Comparison of ENCODE assay signal across 8 mouse cellular contexts in the genomic region with DNA sequence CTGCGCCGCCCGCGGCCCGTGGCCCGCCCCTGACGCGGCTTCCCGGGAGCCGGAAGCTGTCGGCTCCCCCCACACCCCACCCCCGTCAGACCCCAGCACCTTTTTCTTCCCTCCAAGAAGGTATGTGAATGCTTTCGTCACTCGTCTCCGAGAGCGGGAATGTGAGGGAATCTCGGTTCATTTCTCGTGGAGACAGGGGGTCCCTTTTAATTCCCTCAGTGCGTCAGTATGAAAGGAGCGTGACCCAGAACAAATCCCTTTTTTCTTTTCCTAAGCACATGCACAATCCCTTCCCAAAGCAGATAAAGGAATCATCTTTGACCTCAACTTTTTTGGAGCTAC. TPM values are rescaled to one million over a fixed set of nuclear protein-coding genes. Genes with fewer than 3 reads are reported as not detected.
DNase-seq lines count a peak whose midpoint lies in the region; ATAC-seq and TF ChIP-seq lines count a peak whose summit lies in the region.

No protein-coding gene starts in this region.

- peaks cover 5% of the 10 kb centered on the region for H3K4me1 ChIP-seq in lung, adult 2 months (ENCODE audit: control insufficient read depth, insufficient read depth, low read length)
- no peaks in the 10 kb centered on the region for H3K4me1 ChIP-seq in embryonic facial prominence, embryonic 13.5 days
- no peaks in the 10 kb centered on the region for H3K4me1 ChIP-seq in intestine, embryonic 16.5 days (ENCODE audit: control insufficient read depth, insufficient read depth, low read length)
- H3K4me1 ChIP-seq in neural tube, embryonic 14.5 days (ENCODE audit: control insufficient read depth, insufficient read depth, low read length) = peaks cover 7% of the 10 kb centered on the region; the same call in 1 of the 2 replicates
- H3K4me1 ChIP-seq in thymus, adult 2 months (replicated peaks; ENCODE audit: control insufficient read depth, insufficient read depth, low read length) = peaks cover 3% of the 10 kb centered on the region; the same call in 1 of the 2 replicates

- no peak for DNase-seq in lung, adult 2 months
- DNase-seq in lung, postnatal 14 days = no peak
- DNase-seq in thymus, adult 2 months = no peak
- DNase-seq in thymus, postnatal 36 days = no peak

- no peak for TF ChIP-seq POLR2A in lung, adult 2 months (IDR thresholded peaks at IDR 0.05; ENCODE audit: borderline replicate concordance, extremely low read depth, low read depth, low read length)
- no peak for TF ChIP-seq POLR2A in thymus, adult 2 months (IDR thresholded peaks at IDR 0.05; ENCODE audit: control insufficient read depth, extremely low read depth, insufficient read depth, low read length, poor library complexity)

- H3K9me3 ChIP-seq in embryonic facial prominence, embryonic 13.5 days = no peaks in the 10 kb centered on the region
- H3K9me3 ChIP-seq in intestine, embryonic 16.5 days (ENCODE audit: control insufficient read depth, low read length) = no peaks in the 10 kb centered on the region
- H3K9me3 ChIP-seq in neural tube, embryonic 14.5 days (ENCODE audit: control insufficient read depth, low read length) = no peaks in the 10 kb centered on the region

- no peaks in the 10 kb centered on the region for H3K27me3 ChIP-seq in embryonic facial prominence, embryonic 13.5 days
- no peaks in the 10 kb centered on the region for H3K27me3 ChIP-seq in intestine, embryonic 16.5 days (replicated peaks; ENCODE audit: control insufficient read depth, insufficient read depth, low read length)
- H3K27me3 ChIP-seq in neural tube, embryonic 14.5 days (ENCODE audit: control insufficient read depth, insufficient read depth, low read length) = no peaks in the 10 kb centered on the region
- H3K27me3 ChIP-seq in thymus, adult 2 months (ENCODE audit: control insufficient read depth, insufficient read depth, low read length) = peaks cover 11% of the 10 kb centered on the region; the same call in 1 of the 2 replicates

- peak overlapping the region; percentile 100 for H3K9ac ChIP-seq in embryonic facial prominence, embryonic 13.5 days
- H3K9ac ChIP-seq in intestine, embryonic 16.5 days (ENCODE audit: low read depth, low read length) = peak overlapping the region; percentile 95
- peak overlapping the region; percentile 98 for H3K9ac ChIP-seq in neural tube, embryonic 14.5 days (replicated peaks; ENCODE audit: low read depth, low read length)

- ATAC-seq in embryonic facial prominence, embryonic 13.5 days (ENCODE audit: insufficient number of reproducible peaks, insufficient read depth, low FRiP score, low TSS enrichment, low read depth) = no peak
- no peak for ATAC-seq in intestine, embryonic 16.5 days
- ATAC-seq in neural tube, embryonic 14.5 days (ENCODE audit: low read depth) = no peak
- no peak for ATAC-seq in megakaryocyte progenitor cell, adult 5-6 weeks (replicated peaks; ENCODE audit: poor library complexity)

- no peak for TF ChIP-seq CTCF in lung, adult 2 months (IDR thresholded peaks at IDR 0.05; ENCODE audit: insufficient read depth, low read length)
- no peak for TF ChIP-seq CTCF in thymus, adult 2 months (IDR thresholded peaks at IDR 0.05; ENCODE audit: borderline replicate concordance, control insufficient read depth, extremely low read depth, insufficient read depth, low read length, poor library complexity)

- H3K36me3 ChIP-seq in embryonic facial prominence, embryonic 13.5 days = no peaks in the 10 kb centered on the region
- no peaks in the 10 kb centered on the region for H3K36me3 ChIP-seq in intestine, embryonic 16.5 days (ENCODE audit: control insufficient read depth, insufficient read depth, low read length)
- no peaks in the 10 kb centered on the region for H3K36me3 ChIP-seq in neural tube, embryonic 14.5 days (ENCODE audit: control insufficient read depth, insufficient read depth, low read length)
- H3K36me3 ChIP-seq in thymus, adult 2 months (ENCODE audit: control insufficient read depth, insufficient read depth, low read length) = no peaks in the 10 kb centered on the region

- H3K4me3 ChIP-seq in lung, adult 2 months (replicated peaks; ENCODE audit: extremely low read depth, low read depth, low read length) = peak overlapping the region; percentile 95
- H3K4me3 ChIP-seq in embryonic facial prominence, embryonic 13.5 days = peak overlapping the region; percentile 97
- peak overlapping the region; percentile 85 for H3K4me3 ChIP-seq in intestine, embryonic 16.5 days (ENCODE audit: low read length)
- peak overlapping the region; percentile 91 for H3K4me3 ChIP-seq in neural tube, embryonic 14.5 days (ENCODE audit: low read depth, low read length)
- no peak overlapping the region for H3K4me3 ChIP-seq in thymus, adult 2 months (ENCODE audit: control insufficient read depth, insufficient read depth, low read length)

- 1% methylated on average over 20 of the region's 20 CpGs for WGBS in lung, adult 2 months
- WGBS in embryonic facial prominence, embryonic 13.5 days = 0% methylated on average over 19 of the region's 20 CpGs
- under 1% methylated on average over 13 of the region's 20 CpGs for WGBS in intestine, embryonic 16.5 days
- WGBS in neural tube, embryonic 14.5 days = 0% methylated on average over 11 of the region's 20 CpGs
- 4% methylated on average over 20 of the region's 20 CpGs for WGBS in thymus, adult 2 months

- H3K4me2 ChIP-seq in embryonic facial prominence, embryonic 13.5 days = peak overlapping the region; percentile 72
- H3K4me2 ChIP-seq in intestine, embryonic 16.5 days (ENCODE audit: low read depth, low read length) = peak overlapping the region; percentile 59
- H3K4me2 ChIP-seq in neural tube, embryonic 14.5 days (ENCODE audit: low read depth, low read length) = peak overlapping the region; percentile 61

- peak overlapping the region; percentile 98 for H3K27ac ChIP-seq in embryonic facial prominence, embryonic 13.5 days
- peak overlapping the region; percentile 95 for H3K27ac ChIP-seq in intestine, embryonic 16.5 days (ENCODE audit: low read length)
- H3K27ac ChIP-seq in neural tube, embryonic 14.5 days (ENCODE audit: low read depth, low read length) = peak overlapping the region; percentile 98
- H3K27ac ChIP-seq in thymus, adult 2 months (ENCODE audit: control insufficient read depth, insufficient read depth, low read length) = no peak overlapping the region

RNA-seq across cellular contexts. Expression of gene Zfyve9, which starts 0.2 kb away (rescaled TPM):
- 4.8 and 7.0 TPM in 2 replicates for polyA plus RNA-seq in lung, adult 2 months (2012; rRNA removed)
- 6.6 and 7.2 TPM in 2 replicates for polyA plus RNA-seq in embryonic facial prominence, embryonic 13.5 days (2015; fragmentation: Nextera tagmentation; extraction: Ambion mirVana)
- polyA plus RNA-seq in intestine, embryonic 16.5 days (2015; fragmentation: Nextera tagmentation; extraction: Ambion mirVana) = 3.1 and 3.6 TPM in 2 replicates
- 7.7 and 14.5 TPM in 2 replicates for polyA plus RNA-seq in neural tube, embryonic 14.5 days (2014; fragmentation: Nextera tagmentation; extraction: Ambion mirVana)
- total RNA-seq in megakaryocyte progenitor cell, adult 5-6 weeks (2015) = 0.15 and 0.90 TPM in 2 replicates
- 0.33 and 0.41 TPM in 2 replicates for total RNA-seq in megakaryocyte progenitor cell, adult 5-6 weeks (2017)
- polyA plus RNA-seq in thymus, adult 2 months (2012; rRNA removed) = 0.73 and 0.84 TPM in 2 replicates

RNA-seq across cellular contexts. Expression of gene Btf3l4, which starts 52.6 kb away (rescaled TPM):
- 10.1 and 12.8 TPM in 2 replicates for polyA plus RNA-seq in lung, adult 2 months (2012; rRNA removed)
- 180 and 199 TPM in 2 replicates for polyA plus RNA-seq in embryonic facial prominence, embryonic 13.5 days (2015; fragmentation: Nextera tagmentation; extraction: Ambion mirVana)
- 113 and 115 TPM in 2 replicates for polyA plus RNA-seq in intestine, embryonic 16.5 days (2015; fragmentation: Nextera tagmentation; extraction: Ambion mirVana)
- polyA plus RNA-seq in neural tube, embryonic 14.5 days (2014; fragmentation: Nextera tagmentation; extraction: Ambion mirVana) = 194 and 196 TPM in 2 replicates
- 92.8 and 111 TPM in 2 replicates for total RNA-seq in megakaryocyte progenitor cell, adult 5-6 weeks (2015)
- 68.1 and 77.3 TPM in 2 replicates for total RNA-seq in megakaryocyte progenitor cell, adult 5-6 weeks (2017)
- polyA plus RNA-seq in thymus, adult 2 months (2012; rRNA removed) = 19.3 and 24.3 TPM in 2 replicates

RNA-seq across cellular contexts. Expression of gene Txndc12, which starts 53.6 kb away (rescaled TPM):
- 15.0 and 22.2 TPM in 2 replicates for polyA plus RNA-seq in lung, adult 2 months (2012; rRNA removed)
- polyA plus RNA-seq in embryonic facial prominence, embryonic 13.5 days (2015; fragmentation: Nextera tagmentation; extraction: Ambion mirVana) = 109 and 111 TPM in 2 replicates
- polyA plus RNA-seq in intestine, embryonic 16.5 days (2015; fragmentation: Nextera tagmentation; extraction: Ambion mirVana) = 81.9 and 91.0 TPM in 2 replicates
- polyA plus RNA-seq in neural tube, embryonic 14.5 days (2014; fragmentation: Nextera tagmentation; extraction: Ambion mirVana) = 75.7 and 82.3 TPM in 2 replicates
- 74.7 and 75.3 TPM in 2 replicates for total RNA-seq in megakaryocyte progenitor cell, adult 5-6 weeks (2015)
- total RNA-seq in megakaryocyte progenitor cell, adult 5-6 weeks (2017) = 87.4 and 88.7 TPM in 2 replicates
- 14.7 and 15.5 TPM in 2 replicates for polyA plus RNA-seq in thymus, adult 2 months (2012; rRNA removed)
